Mouse (Mus musculus) common myeloid progenitor, adult 5-6 weeks (primary cell): ENCODE data around the gene Gmpr2. TPM values are rescaled to one million over a fixed set of nuclear protein-coding genes. Genes with fewer than 3 reads are reported as not detected.

Source experiments
- ATAC-seq: replicated peaks from 2 replicates; pipeline ENCODE4 v1.8.0; 2016; ENCODE audit warnings: low read depth, mild to moderate bottlenecking, moderate TSS enrichment, inconsistent platforms; ENCODE audit not compliant: poor library complexity, severe bottlenecking
- total RNA-seq: library from RNA; stranded (forward); fragments of 200-1000, 187-1606 nt; gene quantifications from 2 replicates; pipeline ENCODE4 v1.2.3, GENCODE M21; 2017

The Gmpr2 gene
- total RNA-seq, 1 experiment from 2014 or later = 46.1 TPM

GRCm38 (mm10) chr14:55721700-55722437, 50.1 kb downstream of the Gmpr2 start, which contains the start of gene Rabggta:
Rabggta (minus strand) TSS chr14:55722263.
- peak; percentile 63 for ATAC-seq

GRCm38 (mm10) chr14:55722438-55722945, 50.8 kb downstream of the Gmpr2 start:
- ATAC-seq = no peak

DNA sequence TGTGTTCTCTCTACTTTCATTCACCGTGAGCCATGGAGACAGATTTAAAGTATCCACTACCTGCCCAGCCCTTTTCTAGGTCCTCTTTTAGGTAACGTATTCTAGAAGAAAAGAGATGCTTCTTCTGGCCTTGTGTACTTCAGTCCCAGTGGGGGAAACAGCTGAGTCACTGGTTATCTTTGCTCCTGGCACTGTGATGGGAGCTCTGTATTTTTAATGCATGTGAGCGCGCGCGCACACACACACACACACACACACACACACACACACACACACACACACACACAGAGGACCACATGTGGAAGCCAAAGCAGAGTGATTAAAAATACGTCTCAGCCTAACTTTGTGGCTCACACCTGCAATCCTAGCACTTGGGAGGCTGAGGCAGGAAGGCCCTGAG, 51.7 kb downstream of the Gmpr2 start:
- no peak for ATAC-seq

GRCm38 (mm10) chr14:55724411-55724871, 52.7 kb downstream of the Gmpr2 start:
- ATAC-seq = peak; percentile 78

GRCm38 (mm10) chr14:55726261-55726660, 54.5 kb downstream of the Gmpr2 start:
- no peak for ATAC-seq

GRCm38 (mm10) chr14:55727889-55728685, 56.3 kb downstream of the Gmpr2 start:
- peak; percentile 12; the same call in 1 of the 2 replicates for ATAC-seq

Other genes starting within 250 kb of the Gmpr2 start
- 77.1 and 95.0 TPM in 2 replicates for gene Dhrs4, start 193.2 kb upstream of the Gmpr2 start, total RNA-seq
- gene Carmil3, start 181.3 kb upstream of the Gmpr2 start, total RNA-seq = 0.15 and 2.1 TPM in 2 replicates
- gene Cpne6, start 161.5 kb upstream of the Gmpr2 start, total RNA-seq = not detected in 2 replicates
- gene Nrl, start 147.0 kb upstream of the Gmpr2 start, total RNA-seq = not detected in 2 replicates
- 47.8 and 51.1 TPM in 2 replicates for gene Pck2, start 131.7 kb upstream of the Gmpr2 start, total RNA-seq
- 41.6 and 79.5 TPM in 2 replicates for gene Dcaf11, start 111.9 kb upstream of the Gmpr2 start, total RNA-seq
- gene A730061H03Rik, start 111.5 kb upstream of the Gmpr2 start, total RNA-seq = not detected in 2 replicates
- gene Fitm1, start 96.3 kb upstream of the Gmpr2 start, total RNA-seq = 1.3 TPM in 1 of 2 replicates, not detected in the other
- gene Psme1, start 93.8 kb upstream of the Gmpr2 start, total RNA-seq = 329 and 372 TPM in 2 replicates
- 19.1 and 24.3 TPM in 2 replicates for gene Emc9, start 86.6 kb upstream of the Gmpr2 start, total RNA-seq
- gene Psme2, start 80.8 kb upstream of the Gmpr2 start, total RNA-seq = 217 and 241 TPM in 2 replicates
- gene Rnf31, start 80.2 kb upstream of the Gmpr2 start, total RNA-seq = 11.9 and 21.2 TPM in 2 replicates
- 38.5 and 39.8 TPM in 2 replicates for gene Irf9, start 68.4 kb upstream of the Gmpr2 start, total RNA-seq
- gene Rec8, start 53.9 kb upstream of the Gmpr2 start, total RNA-seq = 8.1 and 12.7 TPM in 2 replicates
- gene Ipo4, start 36.0 kb upstream of the Gmpr2 start, total RNA-seq = 23.0 and 64.0 TPM in 2 replicates
- 0.87 and 9.9 TPM in 2 replicates for gene Gm49378, start 34.0 kb upstream of the Gmpr2 start, total RNA-seq
- 42.8 and 66.8 TPM in 2 replicates for gene Tm9sf1, start 28.1 kb upstream of the Gmpr2 start, total RNA-seq
- 0.27 and 0.82 TPM in 2 replicates for gene Tssk4, start 21.8 kb upstream of the Gmpr2 start, total RNA-seq
- gene Mdp1, start 11.4 kb upstream of the Gmpr2 start, total RNA-seq = 26.2 and 28.2 TPM in 2 replicates
- gene Nedd8, start 183 bp downstream of the Gmpr2 start, total RNA-seq = 345 and 391 TPM in 2 replicates
- 20.9 and 24.1 TPM in 2 replicates for gene Tinf2, start 9.9 kb downstream of the Gmpr2 start, total RNA-seq
- gene Tgm1, start 42.0 kb downstream of the Gmpr2 start, total RNA-seq = 1.9 and 2.8 TPM in 2 replicates
- gene Rabggta, start 50.3 kb downstream of the Gmpr2 start, total RNA-seq = 11.6 and 15.0 TPM in 2 replicates
- gene Dhrs1, start 73.7 kb downstream of the Gmpr2 start, total RNA-seq = 8.3 and 23.9 TPM in 2 replicates
- gene Nop9, start 73.8 kb downstream of the Gmpr2 start, total RNA-seq = 21.4 and 22.7 TPM in 2 replicates
- gene Cideb, start 86.5 kb downstream of the Gmpr2 start, total RNA-seq = 0.14 and 1.1 TPM in 2 replicates
- gene Ltb4r2, start 89.5 kb downstream of the Gmpr2 start, total RNA-seq = 0.46 and 0.49 TPM in 2 replicates
- 1.5 and 6.3 TPM in 2 replicates for gene Ltb4r1, start 94.0 kb downstream of the Gmpr2 start, total RNA-seq
- gene Adcy4, start 112.2 kb downstream of the Gmpr2 start, total RNA-seq = not detected in 2 replicates
- gene Ripk3, start 116.9 kb downstream of the Gmpr2 start, total RNA-seq = 33.0 and 43.3 TPM in 2 replicates
- not detected in 2 replicates for gene Nfatc4, start 151.2 kb downstream of the Gmpr2 start, total RNA-seq
- gene Nynrin, start 182.1 kb downstream of the Gmpr2 start, total RNA-seq = 5.9 and 6.5 TPM in 2 replicates
- gene Cbln3, start 212.5 kb downstream of the Gmpr2 start, total RNA-seq = not detected in 2 replicates
- 17.4 and 20.9 TPM in 2 replicates for gene Khnyn, start 213.0 kb downstream of the Gmpr2 start, total RNA-seq
- gene Sdr39u1, start 228.4 kb downstream of the Gmpr2 start, total RNA-seq = 7.8 and 11.8 TPM in 2 replicates